Mouse (Mus musculus) lung, postnatal 0 days (tissue): ENCODE results near the gene Cpt1c. TPM values are rescaled to one million over a fixed set of nuclear protein-coding genes. Genes with fewer than 3 reads are reported as not detected.

ENCODE experiments used
- ATAC-seq: fragments of 200-750 bp; cut with Nextera tagmentation; 2 replicates; pipeline ENCODE4 v1.8.0; 2017; ENCODE audit warnings: moderate library complexity
- DNase-seq: peaks from one replicate; pipeline ENCODE4 v3.0.0-alpha.2; 2016; ENCODE audit warnings: low spot score
- H3K27ac ChIP-seq: fragments of 300-500 bp; sonication (generic); 2 replicates; pipeline ENCODE4 v1.5.1; 2014; ENCODE audit warnings: antibody characterized with exemption, mild to moderate bottlenecking, low read length, mixed read lengths
- H3K27me3 ChIP-seq: fragments of 300-500 bp; sonication (generic); replicated peaks from 2 replicates; pipeline ENCODE4 v1.6.1; 2014; ENCODE audit warnings: low read length, mixed read lengths; ENCODE audit not compliant: insufficient read depth
- H3K36me3 ChIP-seq: fragments of 300-500 bp; sonication (generic); 2 replicates; pipeline ENCODE4 v1.6.1; 2014; ENCODE audit warnings: low read length, mixed read lengths; ENCODE audit not compliant: insufficient read depth
- H3K4me1 ChIP-seq: fragments of 300-500 bp; sonication (generic); 2 replicates; pipeline ENCODE4 v1.6.1; 2014; ENCODE audit warnings: antibody characterized with exemption, low read depth, low read length, mixed read lengths; ENCODE audit not compliant: insufficient read depth
- H3K4me2 ChIP-seq: fragments of 300-500 bp; sonication (generic); replicated peaks from 2 replicates; pipeline ENCODE4 v1.6.1; 2014; ENCODE audit warnings: low read depth, mild to moderate bottlenecking, low read length, moderate library complexity, mixed read lengths
- H3K4me3 ChIP-seq: fragments of 300-500 bp; sonication (generic); 2 replicates; pipeline ENCODE4 v1.5.1; 2014; ENCODE audit warnings: low read depth, low read length
- H3K9ac ChIP-seq: fragments of 300-500 bp; sonication (generic); replicated peaks from 2 replicates; pipeline ENCODE4 v1.6.1; 2014; ENCODE audit warnings: low read depth, mild to moderate bottlenecking
- H3K9me3 ChIP-seq: fragments of 300-500 bp; sonication (generic); 2 replicates; pipeline ENCODE4 v1.6.1; 2016; ENCODE audit warnings: low read length, mixed read lengths
- CTCF ChIP-seq: IDR thresholded peaks from 2 replicates; pipeline ENCODE4 v1.5.1; 2016; ENCODE audit warnings: antibody characterized with exemption, mild to moderate bottlenecking
- EP300 ChIP-seq: IDR thresholded peaks from 2 replicates; pipeline ENCODE4 v1.6.1; 2016; ENCODE audit warnings: antibody characterized with exemption, mild to moderate bottlenecking, control low read depth
- WGBS: fragments of 180-500 bp; shearing (Covaris S2); extraction: QIAGEN DNeasy Blood & Tissue Kit; methylation state at CpG from one replicate; pipeline ENCODE4 v1.1.7; 2014; 5-methylcytosine and 5-hydroxymethylcytosine counted together
- polyA plus RNA-seq: library from polyadenylated mRNA; unstranded; fragments of >200 nt; fragmentation: Nextera tagmentation; extraction: Ambion mirVana; gene quantifications from 2 replicates; pipeline ENCODE4 v1.2.1, GENCODE M21; 2015

Cpt1c gene
- polyA plus RNA-seq, 1 experiment from 2014 or later = 5.4 TPM

- TF ChIP-seq EP300 (no peak), CTCF (no peak)
- Histone ChIP-seq H3K4me1 (peaks cover 5% of the 10 kb centered on the region), H3K36me3 (peaks cover 50% of the 10 kb centered on the region), H3K9me3 (no peaks in the 10 kb centered on the region), H3K9ac (no peak overlapping the region), H3K4me3 (no peak overlapping the region), H3K27me3 (no peaks in the 10 kb centered on the region), H3K27ac (no peak overlapping the region), H3K4me2 (no peak overlapping the region)
- ATAC-seq (no peak), DNase-seq (no peak)
- 82% methylated on average over 7 of the region's 7 CpGs for WGBS
These were observed 27.8 kb upstream of the Cpt1c start for GRCm38 (mm10) chr7:45002440-45002839.

- no peak overlapping the region for H3K9ac ChIP-seq
- peaks cover 10% of the 10 kb centered on the region for H3K4me1 ChIP-seq
- H3K4me3 ChIP-seq = no peak overlapping the region
- H3K36me3 ChIP-seq = peaks cover 35% of the 10 kb centered on the region
- ATAC-seq = no peak
- no peak for TF ChIP-seq CTCF
- TF ChIP-seq EP300 = no peak
- H3K9me3 ChIP-seq = no peaks in the 10 kb centered on the region
- H3K27me3 ChIP-seq = no peaks in the 10 kb centered on the region
- peak; percentile 19 for DNase-seq
- no peak overlapping the region for H3K4me2 ChIP-seq
- no peak overlapping the region for H3K27ac ChIP-seq
- WGBS = 78% methylated on average over 21 of the region's 21 CpGs
These were observed 26.0 kb upstream of the Cpt1c start for GRCm38 (mm10) chr7:45000539-45001114.

- Histone ChIP-seq H3K9me3 (no peaks in the 10 kb centered on the region), H3K4me3 (no peak overlapping the region), H3K27ac (no peak overlapping the region), H3K9ac (no peak overlapping the region), H3K4me2 (peak overlapping the region; percentile 25; the same call in 1 of the 2 replicates), H3K4me1 (peaks cover 10% of the 10 kb centered on the region), H3K36me3 (peaks cover 29% of the 10 kb centered on the region), H3K27me3 (no peaks in the 10 kb centered on the region)
- DNase-seq = peak; percentile 30
- WGBS = 52% methylated on average over 11 of the region's 11 CpGs
- ATAC-seq = no peak
- TF ChIP-seq EP300 = no peak
These were observed 25.1 kb upstream of the Cpt1c start for GRCm38 (mm10) chr7:44999753-45000152.

GRCm38 (mm10) chr7:44998501-44998955 is 23.9 kb upstream of the Cpt1c start, which contains the start of gene Bcl2l12:
TSS of gene Bcl2l12 (minus strand) at chr7:44998712.
- ATAC-seq (no peak), DNase-seq (peak; percentile 56)
- Histone ChIP-seq H3K36me3 (peaks cover 28% of the 10 kb centered on the region), H3K4me2 (peak within 1 kb of the TSS; percentile 65), H3K27me3 (no peaks in the 10 kb centered on the region), H3K9ac (peak within 1 kb of the TSS; percentile 61), H3K9me3 (no peaks in the 10 kb centered on the region), H3K4me1 (peaks cover 10% of the 10 kb centered on the region), H3K27ac (peak within 1 kb of the TSS; percentile 87), H3K4me3 (peak within 1 kb of the TSS; percentile 64)
- no peak for TF ChIP-seq EP300
- TF ChIP-seq CTCF = no peak
- 2% methylated on average over 18 of the region's 18 CpGs for whole genome bisulfite sequencing

- Histone ChIP-seq H3K36me3 (peaks cover 23% of the 10 kb centered on the region), H3K9me3 (no peaks in the 10 kb centered on the region), H3K27me3 (no peaks in the 10 kb centered on the region), H3K4me3 (peak overlapping the region; percentile 64), H3K9ac (peak overlapping the region; percentile 61), H3K27ac (peak overlapping the region; percentile 87), H3K4me1 (peaks cover 10% of the 10 kb centered on the region), H3K4me2 (peak overlapping the region; percentile 65)
- ATAC-seq (no peak), DNase-seq (no peak)
- WGBS = 1% methylated on average over 15 of the region's 15 CpGs
- TF ChIP-seq EP300 = no peak
- no peak for TF ChIP-seq CTCF
These were observed 23.3 kb upstream of the Cpt1c start for GRCm38 (mm10) chr7:44997940-44998428.

- DNase-seq (peak; percentile 99), ATAC-seq (peak; percentile 96)
- peaks cover 20% of the 10 kb centered on the region for H3K36me3 ChIP-seq
- peaks cover 10% of the 10 kb centered on the region for H3K4me1 ChIP-seq
- H3K9ac ChIP-seq = peak within 1 kb of the TSS; percentile 61
- TF ChIP-seq EP300 (no peak), CTCF (no peak)
- peak within 1 kb of the TSS; percentile 87 for H3K27ac ChIP-seq
- H3K4me3 ChIP-seq = peak within 1 kb of the TSS; percentile 64
- H3K4me2 ChIP-seq = peak within 1 kb of the TSS; percentile 65
- WGBS = under 1% methylated on average over 43 of the region's 43 CpGs
- H3K27me3 ChIP-seq = no peaks in the 10 kb centered on the region
- H3K9me3 ChIP-seq = no peaks in the 10 kb centered on the region
These were observed 22.7 kb upstream of the Cpt1c start, which contains the start of gene Irf3 for GRCm38 (mm10) chr7:44997231-44997939. TSS of gene Irf3 (plus strand) at chr7:44997648.
